Mouse (Mus musculus): ENCODE results near the gene Gm47841. TPM values are rescaled to one million over a fixed set of nuclear protein-coding genes. Genes with fewer than 3 reads are reported as not detected.

Gene Gm47841
- polyA plus RNA-seq, 1 experiment = not detected

DNA sequence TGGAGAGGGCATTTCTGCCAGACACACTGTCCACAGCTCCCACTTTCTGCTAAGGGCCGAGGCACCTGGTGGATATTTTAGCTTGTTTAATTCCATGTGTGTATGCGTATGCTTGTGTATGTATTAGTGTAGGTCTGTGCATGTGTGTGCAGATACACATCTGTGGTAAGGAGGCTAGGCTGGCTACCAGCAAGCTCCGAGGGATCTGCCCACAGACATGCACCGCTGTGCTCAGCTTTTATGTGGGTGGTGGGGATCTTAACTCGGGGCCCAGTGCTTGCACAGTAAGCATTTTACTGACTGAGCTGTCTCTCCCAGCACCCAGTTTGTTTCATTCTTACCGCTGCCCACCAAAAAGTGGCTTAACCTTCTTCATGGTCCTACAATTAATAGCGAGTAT is 40.0 kb downstream of the Gm47841 start:
- WGBS = 75% methylated on average over 7 of the region's 7 CpGs
- H3K27ac ChIP-seq (ENCODE audit: insufficient read depth, low read depth, low read length) = no peak overlapping the region
- no peak overlapping the region for H3K4me3 ChIP-seq (ENCODE audit: low read depth, low read length)
- H3K27me3 ChIP-seq (ENCODE audit: control insufficient read depth, insufficient read depth, low read length) = no peaks in the 10 kb centered on the region
- TF ChIP-seq POLR2A (IDR thresholded peaks at IDR 0.05; ENCODE audit: low read depth, low read length) (no peak), CTCF (IDR thresholded peaks at IDR 0.05; ENCODE audit: extremely low read depth, insufficient read length, insufficient replicate concordance, low read depth, low read length) (no peak)
- no peaks in the 10 kb centered on the region for H3K36me3 ChIP-seq (ENCODE audit: control insufficient read depth, insufficient read depth, low read length)
- H3K4me1 ChIP-seq (ENCODE audit: control insufficient read depth, insufficient read depth, insufficient read length, low read length) = peaks cover 9% of the 10 kb centered on the region; the same call in 1 of the 2 replicates

DNA sequence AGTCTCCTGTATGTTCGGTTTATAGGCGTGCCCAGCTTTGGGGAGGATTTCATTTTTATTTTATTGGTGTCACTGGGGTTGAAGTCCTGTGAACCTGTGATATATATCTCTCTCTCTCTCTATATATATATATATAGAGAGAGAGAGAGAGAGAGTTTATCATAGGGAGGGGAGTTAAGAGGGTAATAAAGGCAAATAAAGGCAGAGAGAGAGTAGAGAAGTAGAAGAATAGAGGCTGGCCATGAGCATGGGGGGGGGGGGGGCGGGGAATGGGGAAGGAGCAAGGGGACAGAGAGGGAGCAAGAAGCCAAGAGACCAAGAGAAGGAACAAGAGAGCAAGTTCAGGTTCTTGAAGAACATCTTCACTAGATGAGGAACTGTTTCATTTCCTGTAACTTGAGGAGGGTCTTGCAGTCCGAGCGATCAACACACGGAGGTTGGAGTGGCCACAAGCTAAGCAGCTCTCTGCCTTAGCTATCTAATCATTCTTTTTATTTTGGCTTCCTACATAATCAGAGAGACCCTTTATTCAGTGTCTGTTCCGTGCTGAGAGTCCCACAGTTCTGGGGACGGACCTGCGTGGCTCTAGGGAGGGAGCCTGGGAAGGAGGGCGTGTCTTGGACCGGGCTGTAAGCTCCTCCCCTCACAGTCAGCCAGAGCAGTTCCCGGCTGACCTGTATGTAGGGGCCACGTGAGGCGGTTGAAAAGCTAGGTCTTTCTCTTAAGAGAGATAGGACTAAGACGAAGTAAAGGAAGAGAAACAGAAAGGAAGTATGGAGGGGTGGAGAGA is 40.8 kb downstream of the Gm47841 start:
- Histone ChIP-seq H3K36me3 (ENCODE audit: control insufficient read depth, insufficient read depth, low read length) (no peaks in the 10 kb centered on the region), H3K4me1 (ENCODE audit: control insufficient read depth, insufficient read depth, insufficient read length, low read length) (peaks cover 9% of the 10 kb centered on the region; the same call in 1 of the 2 replicates), H3K27me3 (ENCODE audit: control insufficient read depth, insufficient read depth, low read length) (no peaks in the 10 kb centered on the region), H3K4me3 (ENCODE audit: low read depth, low read length) (peak overlapping the region; percentile 57), H3K27ac (ENCODE audit: insufficient read depth, low read depth, low read length) (peak overlapping the region; percentile 76)
- TF ChIP-seq POLR2A (IDR thresholded peaks at IDR 0.05; ENCODE audit: low read depth, low read length) (no peak), CTCF (IDR thresholded peaks at IDR 0.05; ENCODE audit: extremely low read depth, insufficient read length, insufficient replicate concordance, low read depth, low read length) (no peak)
- WGBS = 5% methylated on average over 15 of the region's 15 CpGs

DNA sequence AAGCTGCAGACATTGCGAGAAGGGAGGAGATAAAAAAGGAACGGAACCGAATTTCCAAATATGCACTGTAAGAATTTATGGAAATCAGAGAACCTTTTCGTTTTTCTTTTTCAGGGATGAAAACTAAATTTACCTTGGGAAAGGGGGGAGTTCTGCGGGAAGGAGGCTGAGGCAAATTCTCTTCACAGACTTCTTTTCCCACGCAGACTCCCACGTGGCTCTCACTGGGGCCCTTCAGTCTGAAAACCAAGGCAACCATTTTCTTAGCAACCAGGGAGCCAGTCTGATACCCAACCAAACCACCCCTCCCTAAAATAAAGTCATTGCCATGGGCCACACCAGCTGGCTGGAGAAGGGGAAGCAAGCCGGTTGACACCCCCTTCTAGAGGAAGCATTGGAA is 41.5 kb downstream of the Gm47841 start:
- H3K36me3 ChIP-seq (ENCODE audit: control insufficient read depth, insufficient read depth, low read length) = no peaks in the 10 kb centered on the region
- no peak for TF ChIP-seq CTCF (IDR thresholded peaks at IDR 0.05; ENCODE audit: extremely low read depth, insufficient read length, insufficient replicate concordance, low read depth, low read length)
- TF ChIP-seq POLR2A (IDR thresholded peaks at IDR 0.05; ENCODE audit: low read depth, low read length) = no peak
- H3K27me3 ChIP-seq (ENCODE audit: control insufficient read depth, insufficient read depth, low read length) = no peaks in the 10 kb centered on the region
- peaks cover 9% of the 10 kb centered on the region; the same call in 1 of the 2 replicates for H3K4me1 ChIP-seq (ENCODE audit: control insufficient read depth, insufficient read depth, insufficient read length, low read length)
- 76% methylated on average over 8 of the region's 8 CpGs for WGBS
- no peak overlapping the region for H3K27ac ChIP-seq (ENCODE audit: insufficient read depth, low read depth, low read length)
- H3K4me3 ChIP-seq (ENCODE audit: low read depth, low read length) = no peak overlapping the region

DNA sequence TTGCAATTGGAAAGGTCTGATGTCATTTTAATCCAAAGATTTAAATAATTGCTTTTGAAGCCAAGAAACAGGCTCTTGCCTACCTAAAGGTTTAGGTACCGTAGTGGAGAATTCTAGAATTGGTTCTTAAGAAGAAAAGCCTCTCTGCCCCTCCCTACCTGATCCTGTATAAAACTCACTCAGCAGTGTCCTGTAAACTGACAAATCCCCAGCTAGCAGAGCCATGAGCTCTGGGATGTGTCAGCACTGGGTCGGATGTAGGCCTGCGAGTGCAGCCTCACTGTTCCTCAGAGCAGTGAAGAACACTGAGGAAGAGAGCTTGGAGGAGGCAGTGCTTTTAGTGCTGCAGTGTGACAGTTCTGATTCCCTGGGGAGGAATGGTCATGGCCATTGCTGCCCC is 42.7 kb downstream of the Gm47841 start:
- Histone ChIP-seq H3K27ac (ENCODE audit: insufficient read depth, low read depth, low read length) (no peak overlapping the region), H3K4me1 (ENCODE audit: control insufficient read depth, insufficient read depth, insufficient read length, low read length) (peaks cover 9% of the 10 kb centered on the region; the same call in 1 of the 2 replicates), H3K27me3 (ENCODE audit: control insufficient read depth, insufficient read depth, low read length) (no peaks in the 10 kb centered on the region), H3K4me3 (ENCODE audit: low read depth, low read length) (no peak overlapping the region), H3K36me3 (ENCODE audit: control insufficient read depth, insufficient read depth, low read length) (no peaks in the 10 kb centered on the region)
- TF ChIP-seq CTCF (IDR thresholded peaks at IDR 0.05; ENCODE audit: extremely low read depth, insufficient read length, insufficient replicate concordance, low read depth, low read length) = no peak
- no peak for TF ChIP-seq POLR2A (IDR thresholded peaks at IDR 0.05; ENCODE audit: low read depth, low read length)
- WGBS = 82% methylated on average over 3 of the region's 3 CpGs

DNA sequence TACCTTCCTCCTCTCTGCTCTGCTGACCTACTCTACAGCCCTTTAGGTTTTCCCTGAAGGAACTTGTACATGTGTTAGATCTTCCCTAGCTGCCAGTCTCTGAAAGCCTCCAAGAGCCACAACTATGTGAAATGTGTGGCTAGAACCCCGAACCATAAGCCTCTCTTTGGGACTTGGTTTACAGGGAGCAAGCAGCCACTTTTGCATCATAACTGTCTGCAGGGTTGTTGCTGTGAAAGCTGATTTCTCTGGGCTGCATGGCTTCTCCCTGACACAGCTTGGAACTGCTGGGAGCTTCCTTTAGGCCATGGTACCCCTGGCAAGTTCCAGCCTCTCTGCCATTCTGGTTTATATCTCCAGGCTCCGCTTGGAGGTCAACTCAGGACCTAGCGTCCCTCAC is 44.7 kb downstream of the Gm47841 start:
- H3K4me3 ChIP-seq (ENCODE audit: low read depth, low read length) = no peak overlapping the region
- H3K36me3 ChIP-seq (ENCODE audit: control insufficient read depth, insufficient read depth, low read length) = no peaks in the 10 kb centered on the region
- no peaks in the 10 kb centered on the region for H3K27me3 ChIP-seq (ENCODE audit: control insufficient read depth, insufficient read depth, low read length)
- TF ChIP-seq POLR2A (IDR thresholded peaks at IDR 0.05; ENCODE audit: low read depth, low read length) = no peak
- no peak for TF ChIP-seq CTCF (IDR thresholded peaks at IDR 0.05; ENCODE audit: extremely low read depth, insufficient read length, insufficient replicate concordance, low read depth, low read length)
- H3K4me1 ChIP-seq (ENCODE audit: control insufficient read depth, insufficient read depth, insufficient read length, low read length) = peaks cover 9% of the 10 kb centered on the region; the same call in 1 of the 2 replicates
- no peak overlapping the region for H3K27ac ChIP-seq (ENCODE audit: insufficient read depth, low read depth, low read length)
- WGBS = 90% methylated on average over 3 of the region's 3 CpGs

DNA sequence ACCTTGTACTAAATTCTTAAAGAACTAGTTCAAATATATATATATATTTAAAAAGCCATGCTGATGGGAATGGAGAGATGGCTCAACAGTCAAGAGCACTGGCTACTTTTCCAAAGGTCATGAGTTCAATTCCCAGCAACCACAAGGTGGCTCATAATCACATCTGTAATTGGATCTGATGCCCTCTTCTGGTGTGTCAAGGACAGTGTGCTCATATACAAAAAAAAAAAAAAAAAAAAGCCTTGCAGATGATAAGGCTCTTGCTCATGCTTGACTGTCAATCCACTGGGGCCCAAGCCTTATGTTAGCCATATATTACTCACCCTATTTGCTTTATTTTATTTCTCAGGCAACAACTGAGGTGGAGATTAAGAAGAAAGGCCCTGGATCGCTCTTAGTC is 45.5 kb downstream of the Gm47841 start:
- H3K27ac ChIP-seq (ENCODE audit: insufficient read depth, low read depth, low read length) = no peak overlapping the region
- H3K4me3 ChIP-seq (ENCODE audit: low read depth, low read length) = no peak overlapping the region
- H3K36me3 ChIP-seq (ENCODE audit: control insufficient read depth, insufficient read depth, low read length) = no peaks in the 10 kb centered on the region
- no peaks in the 10 kb centered on the region for H3K27me3 ChIP-seq (ENCODE audit: control insufficient read depth, insufficient read depth, low read length)
- 44% methylated on average over 1 of the region's 1 CpGs for WGBS
- TF ChIP-seq CTCF (IDR thresholded peaks at IDR 0.05; ENCODE audit: extremely low read depth, insufficient read length, insufficient replicate concordance, low read depth, low read length) (no peak), POLR2A (IDR thresholded peaks at IDR 0.05; ENCODE audit: low read depth, low read length) (no peak)
- peaks cover 4% of the 10 kb centered on the region; the same call in 1 of the 2 replicates for H3K4me1 ChIP-seq (ENCODE audit: control insufficient read depth, insufficient read depth, insufficient read length, low read length)

DNA sequence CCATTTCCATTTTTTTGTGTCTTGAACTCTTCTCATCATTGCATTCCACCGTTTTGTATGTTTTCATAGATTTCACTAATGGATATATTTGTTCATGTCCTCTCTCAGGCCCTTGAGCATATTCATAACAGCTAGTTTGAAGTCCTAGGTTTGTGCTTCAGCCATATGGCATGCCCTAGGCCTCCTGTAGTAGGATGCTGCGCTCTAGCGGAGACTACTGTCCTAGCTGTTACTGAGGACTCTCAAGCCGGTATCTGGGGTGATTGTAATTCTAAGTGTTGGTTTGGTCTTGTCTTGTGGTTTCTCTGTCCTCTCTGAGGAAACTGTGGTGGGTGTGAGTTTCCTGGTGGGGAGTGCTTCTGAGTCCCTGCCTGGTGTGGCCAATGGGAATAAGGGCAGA is 50.1 kb downstream of the Gm47841 start:
- 30% methylated on average over 4 of the region's 4 CpGs for WGBS
- Histone ChIP-seq H3K27ac (ENCODE audit: insufficient read depth, low read depth, low read length) (no peak overlapping the region), H3K4me1 (ENCODE audit: control insufficient read depth, insufficient read depth, insufficient read length, low read length) (no peaks in the 10 kb centered on the region), H3K27me3 (ENCODE audit: control insufficient read depth, insufficient read depth, low read length) (no peaks in the 10 kb centered on the region), H3K36me3 (ENCODE audit: control insufficient read depth, insufficient read depth, low read length) (no peaks in the 10 kb centered on the region), H3K4me3 (ENCODE audit: low read depth, low read length) (no peak overlapping the region)
- TF ChIP-seq CTCF (IDR thresholded peaks at IDR 0.05; ENCODE audit: extremely low read depth, insufficient read length, insufficient replicate concordance, low read depth, low read length) (peak; percentile 45; the same call in 1 of the 2 replicates), POLR2A (IDR thresholded peaks at IDR 0.05; ENCODE audit: low read depth, low read length) (no peak)

Other genes with a start within 250 kb of the Gm47841 start
- 0.06 and 1.5 TPM in 2 replicates for gene Scn8a, start 177.5 kb downstream of the Gm47841 start, polyA plus RNA-seq (2012; rRNA removed)
- 2.9 and 7.8 TPM in 2 replicates for gene Fignl2, start 31.2 kb upstream of the Gm47841 start, polyA plus RNA-seq (2012; rRNA removed)
- not detected in 2 replicates for gene Ankrd33, start 68.4 kb upstream of the Gm47841 start, polyA plus RNA-seq (2012; rRNA removed)
- gene Acvrl1, start 81.1 kb upstream of the Gm47841 start, polyA plus RNA-seq (2012; rRNA removed) = 19.6 and 35.5 TPM in 2 replicates
- 21.5 and 46.0 TPM in 2 replicates for gene Acvr1b, start 126.7 kb upstream of the Gm47841 start, polyA plus RNA-seq (2012; rRNA removed)
- gene Grasp, start 176.8 kb upstream of the Gm47841 start, polyA plus RNA-seq (2012; rRNA removed) = 7.3 and 8.5 TPM in 2 replicates
- 6.5 and 9.7 TPM in 2 replicates for gene Nr4a1, start 206.9 kb upstream of the Gm47841 start, polyA plus RNA-seq (2012; rRNA removed)
- 13.7 and 38.4 TPM in 2 replicates for gene Atg101, start 236.9 kb upstream of the Gm47841 start, polyA plus RNA-seq (2012; rRNA removed)
- 0.14 and 0.24 TPM in 2 replicates for gene 6030408B16Rik, start 245.8 kb upstream of the Gm47841 start, polyA plus RNA-seq (2012; rRNA removed)

Measured in small intestine, adult 2 months (tissue).